Mouse (Mus musculus) kidney, adult 2 months (tissue): Measurements from ENCODE around the gene Fibin.

Experiments
- CTCF ChIP-seq: fragments of 200-500 bp; conservative IDR thresholded peaks from 2 replicates; pipeline ENCODE4 v1.5.1; 2011; ENCODE audit warnings: low read depth, mild to moderate bottlenecking, control low read depth, low read length, moderate library complexity, mixed read lengths; ENCODE audit not compliant: insufficient read depth, insufficient read length
- POLR2A ChIP-seq: fragments of 200-500 bp; IDR thresholded peaks from one replicate; pipeline ENCODE4 v1.6.1; 2011; ENCODE audit warnings: low read depth, low read length, control low read depth

- TF ChIP-seq CTCF (no peak), POLR2A (no peak)
These were observed 48.4 kb downstream of the Fibin start, which contains the start of gene Bbox1 for GRCm38 (mm10) chr2:110314509-110315155.
